Mouse (Mus musculus) effector memory CD4-positive, alpha-beta T cell, adult 5 months (primary cell): ENCODE measurements around the gene Gm8246. TPM values are rescaled to one million over a fixed set of nuclear protein-coding genes. Genes with fewer than 3 reads are reported as not detected.

Experiments
- polyA plus RNA-seq: library from polyadenylated mRNA; unstranded; fragments of 100-300 nt; shearing (Covaris generic); gene quantifications from one replicate; pipeline ENCODE4 v1.2.1, GENCODE M21; 2017

The Gm8246 gene
- polyA plus RNA-seq, result not detected

GRCm38 (mm10) chr14:5477730-5478129 is at the start of gene Gm8246:
TSS of gene Gm8246 (minus strand) at chr14:5477830.

GRCm38 (mm10) chr14:5501374-5501773 is 23.7 kb upstream of the Gm8246 start, which contains the start of gene Gm3488:
TSS of gene Gm3488 (plus strand) at chr14:5501674.

GRCm38 (mm10) chr14:5483907-5484306 is 6.3 kb upstream of the Gm8246 start, which contains the start of gene Gm3187:
TSS of gene Gm3187 (plus strand) at chr14:5484207.

GRCm38 (mm10) chr14:5455367-5455766 is 22.3 kb downstream of the Gm8246 start, which contains the start of gene Gm3194:
TSS of gene Gm3194 (minus strand) at chr14:5455467.

Other genes starting within 250 kb of the Gm8246 start
- gene Gm3526, start 217.2 kb downstream of the Gm8246 start, polyA plus RNA-seq, result not detected
- not detected for gene Gm3542, start 142.9 kb downstream of the Gm8246 start, polyA plus RNA-seq
- not detected for gene Gm3500, start 88.8 kb downstream of the Gm8246 start, polyA plus RNA-seq
- gene Gm3194, start 22.4 kb downstream of the Gm8246 start, polyA plus RNA-seq, result not detected
- gene Gm3187, start 6.4 kb upstream of the Gm8246 start, polyA plus RNA-seq, result not detected
- not detected for gene Gm3488, start 23.8 kb upstream of the Gm8246 start, polyA plus RNA-seq
- not detected for gene Gm3532, start 60.7 kb upstream of the Gm8246 start, polyA plus RNA-seq
- not detected for gene Gm8265, start 155.2 kb upstream of the Gm8246 start, polyA plus RNA-seq
- not detected for gene Gm9603, start 209.6 kb upstream of the Gm8246 start, polyA plus RNA-seq